Mouse (Mus musculus): Measurements from ENCODE around the gene Wfikkn2. TPM values are rescaled to one million over a fixed set of nuclear protein-coding genes. Genes with fewer than 3 reads are reported as not detected.

The Wfikkn2 gene
- polyA plus RNA-seq, 1 experiment from 2014 or later = 10.2 TPM

GRCm38 (mm10) chr11:94233405-94233804, 12.4 kb downstream of the Wfikkn2 start:
- 51% methylated on average over 6 of the region's 6 CpGs for WGBS
- no peak overlapping the region for H3K9ac ChIP-seq (ENCODE audit: low read depth, low read length)
- H3K9me3 ChIP-seq (ENCODE audit: control insufficient read depth, low read length) = no peaks in the 10 kb centered on the region
- peaks cover 3% of the 10 kb centered on the region for H3K4me1 ChIP-seq (ENCODE audit: control insufficient read depth, insufficient read depth, low read depth, low read length)
- no peak for ATAC-seq
- no peaks in the 10 kb centered on the region for H3K27me3 ChIP-seq (replicated peaks; ENCODE audit: control insufficient read depth, insufficient read depth, low read length)
- no peak overlapping the region for H3K27ac ChIP-seq (ENCODE audit: low read depth, low read length)
- H3K4me3 ChIP-seq (ENCODE audit: low read length) = no peak overlapping the region
- H3K4me2 ChIP-seq (ENCODE audit: low read length) = no peak overlapping the region
- no peaks in the 10 kb centered on the region for H3K36me3 ChIP-seq (ENCODE audit: control insufficient read depth, insufficient read depth, low read length)

- H3K36me3 ChIP-seq (ENCODE audit: control insufficient read depth, insufficient read depth, low read length) = no peaks in the 10 kb centered on the region
- H3K4me2 ChIP-seq (ENCODE audit: low read length) = no peak overlapping the region
- no peak for ATAC-seq
- H3K27ac ChIP-seq (ENCODE audit: low read depth, low read length) = no peak overlapping the region
- H3K9me3 ChIP-seq (ENCODE audit: control insufficient read depth, low read length) = no peaks in the 10 kb centered on the region
- H3K4me1 ChIP-seq (ENCODE audit: control insufficient read depth, insufficient read depth, low read depth, low read length) = peaks cover 5% of the 10 kb centered on the region
- H3K27me3 ChIP-seq (replicated peaks; ENCODE audit: control insufficient read depth, insufficient read depth, low read length) = no peaks in the 10 kb centered on the region
- H3K9ac ChIP-seq (ENCODE audit: low read depth, low read length) = peak overlapping the region; percentile 42; the same call in 1 of the 2 replicates
- no peak overlapping the region for H3K4me3 ChIP-seq (ENCODE audit: low read length)
- 69% methylated on average over 19 of the region's 19 CpGs for WGBS
These were observed 13.8 kb downstream of the Wfikkn2 start for GRCm38 (mm10) chr11:94231821-94232552.

GRCm38 (mm10) chr11:94230244-94230643, 15.6 kb downstream of the Wfikkn2 start:
- no peak for ATAC-seq
- Histone ChIP-seq H3K36me3 (ENCODE audit: control insufficient read depth, insufficient read depth, low read length) (no peaks in the 10 kb centered on the region), H3K4me1 (ENCODE audit: control insufficient read depth, insufficient read depth, low read depth, low read length) (0 out of 2 replicates have a peak, but pooled peaks cover 3% of the 10 kb centered on the region), H3K27ac (ENCODE audit: low read depth, low read length) (no peak overlapping the region), H3K27me3 (replicated peaks; ENCODE audit: control insufficient read depth, insufficient read depth, low read length) (no peaks in the 10 kb centered on the region), H3K4me2 (ENCODE audit: low read length) (no peak overlapping the region), H3K4me3 (ENCODE audit: low read length) (no peak overlapping the region), H3K9ac (ENCODE audit: low read depth, low read length) (no peak overlapping the region), H3K9me3 (ENCODE audit: control insufficient read depth, low read length) (no peaks in the 10 kb centered on the region)
- WGBS = 84% methylated on average over 8 of the region's 8 CpGs

- H3K27me3 ChIP-seq (replicated peaks; ENCODE audit: control insufficient read depth, insufficient read depth, low read length) = no peaks in the 10 kb centered on the region
- H3K4me2 ChIP-seq (ENCODE audit: low read length) = no peak overlapping the region
- 0 out of 2 replicates have a peak, but pooled peaks cover 3% of the 10 kb centered on the region for H3K4me1 ChIP-seq (ENCODE audit: control insufficient read depth, insufficient read depth, low read depth, low read length)
- H3K9ac ChIP-seq (ENCODE audit: low read depth, low read length) = no peak overlapping the region
- no peaks in the 10 kb centered on the region for H3K9me3 ChIP-seq (ENCODE audit: control insufficient read depth, low read length)
- no peaks in the 10 kb centered on the region for H3K36me3 ChIP-seq (ENCODE audit: control insufficient read depth, insufficient read depth, low read length)
- ATAC-seq = no peak
- 77% methylated on average over 5 of the region's 5 CpGs for WGBS
- no peak overlapping the region for H3K4me3 ChIP-seq (ENCODE audit: low read length)
- no peak overlapping the region for H3K27ac ChIP-seq (ENCODE audit: low read depth, low read length)
These were observed 16.4 kb downstream of the Wfikkn2 start for GRCm38 (mm10) chr11:94229207-94229960.

- no peaks in the 10 kb centered on the region for H3K27me3 ChIP-seq (replicated peaks; ENCODE audit: control insufficient read depth, insufficient read depth, low read length)
- no peaks in the 10 kb centered on the region for H3K36me3 ChIP-seq (ENCODE audit: control insufficient read depth, insufficient read depth, low read length)
- no peak overlapping the region for H3K4me3 ChIP-seq (ENCODE audit: low read length)
- ATAC-seq = no peak
- H3K4me1 ChIP-seq (ENCODE audit: control insufficient read depth, insufficient read depth, low read depth, low read length) = 0 out of 2 replicates have a peak, but pooled peaks cover 3% of the 10 kb centered on the region
- H3K27ac ChIP-seq (ENCODE audit: low read depth, low read length) = no peak overlapping the region
- H3K9ac ChIP-seq (ENCODE audit: low read depth, low read length) = no peak overlapping the region
- WGBS = 24% methylated on average over 9 of the region's 9 CpGs
- no peak overlapping the region for H3K4me2 ChIP-seq (ENCODE audit: low read length)
- H3K9me3 ChIP-seq (ENCODE audit: control insufficient read depth, low read length) = no peaks in the 10 kb centered on the region
These were observed 17.4 kb downstream of the Wfikkn2 start for GRCm38 (mm10) chr11:94228416-94228815.

GRCm38 (mm10) chr11:94225985-94226384, 19.8 kb downstream of the Wfikkn2 start:
- 0 out of 2 replicates have a peak, but pooled peaks cover 3% of the 10 kb centered on the region for H3K4me1 ChIP-seq (ENCODE audit: control insufficient read depth, insufficient read depth, low read depth, low read length)
- no peak overlapping the region for H3K4me3 ChIP-seq (ENCODE audit: low read length)
- no peak overlapping the region for H3K4me2 ChIP-seq (ENCODE audit: low read length)
- no peak overlapping the region for H3K9ac ChIP-seq (ENCODE audit: low read depth, low read length)
- no peaks in the 10 kb centered on the region for H3K9me3 ChIP-seq (ENCODE audit: control insufficient read depth, low read length)
- ATAC-seq = no peak
- WGBS = 39% methylated on average over 7 of the region's 7 CpGs
- H3K27ac ChIP-seq (ENCODE audit: low read depth, low read length) = no peak overlapping the region
- no peaks in the 10 kb centered on the region for H3K36me3 ChIP-seq (ENCODE audit: control insufficient read depth, insufficient read depth, low read length)
- H3K27me3 ChIP-seq (replicated peaks; ENCODE audit: control insufficient read depth, insufficient read depth, low read length) = no peaks in the 10 kb centered on the region

GRCm38 (mm10) chr11:94223531-94223930, 22.3 kb downstream of the Wfikkn2 start:
- ATAC-seq = no peak
- Histone ChIP-seq H3K27ac (ENCODE audit: low read depth, low read length) (no peak overlapping the region), H3K4me2 (ENCODE audit: low read length) (no peak overlapping the region), H3K4me3 (ENCODE audit: low read length) (no peak overlapping the region), H3K4me1 (ENCODE audit: control insufficient read depth, insufficient read depth, low read depth, low read length) (0 out of 2 replicates have a peak, but pooled peaks cover 3% of the 10 kb centered on the region), H3K36me3 (ENCODE audit: control insufficient read depth, insufficient read depth, low read length) (no peaks in the 10 kb centered on the region), H3K9ac (ENCODE audit: low read depth, low read length) (no peak overlapping the region), H3K9me3 (ENCODE audit: control insufficient read depth, low read length) (no peaks in the 10 kb centered on the region), H3K27me3 (replicated peaks; ENCODE audit: control insufficient read depth, insufficient read depth, low read length) (no peaks in the 10 kb centered on the region)
- WGBS = 86% methylated on average over 9 of the region's 9 CpGs

- Histone ChIP-seq H3K9ac (ENCODE audit: low read depth, low read length) (no peak overlapping the region), H3K4me1 (ENCODE audit: control insufficient read depth, insufficient read depth, low read depth, low read length) (no peaks in the 10 kb centered on the region; the same call in 1 of the 2 replicates), H3K4me3 (ENCODE audit: low read length) (no peak overlapping the region), H3K27me3 (replicated peaks; ENCODE audit: control insufficient read depth, insufficient read depth, low read length) (no peaks in the 10 kb centered on the region), H3K9me3 (ENCODE audit: control insufficient read depth, low read length) (no peaks in the 10 kb centered on the region), H3K27ac (ENCODE audit: low read depth, low read length) (no peak overlapping the region), H3K36me3 (ENCODE audit: control insufficient read depth, insufficient read depth, low read length) (no peaks in the 10 kb centered on the region), H3K4me2 (ENCODE audit: low read length) (no peak overlapping the region)
- WGBS = 94% methylated on average over 7 of the region's 7 CpGs
- ATAC-seq = no peak
These were observed 24.5 kb downstream of the Wfikkn2 start for GRCm38 (mm10) chr11:94221257-94221656.

- 20% methylated on average over 2 of the region's 2 CpGs for WGBS
- Histone ChIP-seq H3K4me1 (ENCODE audit: control insufficient read depth, insufficient read depth, low read depth, low read length) (peaks cover 21% of the 10 kb centered on the region), H3K4me2 (ENCODE audit: low read length) (no peak overlapping the region), H3K9me3 (ENCODE audit: control insufficient read depth, low read length) (no peaks in the 10 kb centered on the region), H3K36me3 (ENCODE audit: control insufficient read depth, insufficient read depth, low read length) (peaks cover 12% of the 10 kb centered on the region), H3K27ac (ENCODE audit: low read depth, low read length) (no peak overlapping the region), H3K9ac (ENCODE audit: low read depth, low read length) (no peak overlapping the region), H3K4me3 (ENCODE audit: low read length) (no peak overlapping the region), H3K27me3 (replicated peaks; ENCODE audit: control insufficient read depth, insufficient read depth, low read length) (no peaks in the 10 kb centered on the region)
- no peak for ATAC-seq
These were observed 29.6 kb downstream of the Wfikkn2 start for GRCm38 (mm10) chr11:94216247-94216646.

All from hindbrain, embryonic 16.5 days (tissue).